Mouse (Mus musculus) urinary bladder, postnatal 0 days (tissue): ENCODE measurements around the gene Slc35c1. TPM values are rescaled to one million over a fixed set of nuclear protein-coding genes. Genes with fewer than 3 reads are reported as not detected.

Experiments
- polyA plus RNA-seq: library from polyadenylated mRNA; unstranded; fragments of >200 nt; fragmentation: Nextera tagmentation; extraction: Ambion mirVana; gene quantifications from 2 replicates; pipeline ENCODE4 v1.2.1, GENCODE M21; 2015

The Slc35c1 gene
- polyA plus RNA-seq: 15.0 and 16.8 TPM in 2 replicates

DNA sequence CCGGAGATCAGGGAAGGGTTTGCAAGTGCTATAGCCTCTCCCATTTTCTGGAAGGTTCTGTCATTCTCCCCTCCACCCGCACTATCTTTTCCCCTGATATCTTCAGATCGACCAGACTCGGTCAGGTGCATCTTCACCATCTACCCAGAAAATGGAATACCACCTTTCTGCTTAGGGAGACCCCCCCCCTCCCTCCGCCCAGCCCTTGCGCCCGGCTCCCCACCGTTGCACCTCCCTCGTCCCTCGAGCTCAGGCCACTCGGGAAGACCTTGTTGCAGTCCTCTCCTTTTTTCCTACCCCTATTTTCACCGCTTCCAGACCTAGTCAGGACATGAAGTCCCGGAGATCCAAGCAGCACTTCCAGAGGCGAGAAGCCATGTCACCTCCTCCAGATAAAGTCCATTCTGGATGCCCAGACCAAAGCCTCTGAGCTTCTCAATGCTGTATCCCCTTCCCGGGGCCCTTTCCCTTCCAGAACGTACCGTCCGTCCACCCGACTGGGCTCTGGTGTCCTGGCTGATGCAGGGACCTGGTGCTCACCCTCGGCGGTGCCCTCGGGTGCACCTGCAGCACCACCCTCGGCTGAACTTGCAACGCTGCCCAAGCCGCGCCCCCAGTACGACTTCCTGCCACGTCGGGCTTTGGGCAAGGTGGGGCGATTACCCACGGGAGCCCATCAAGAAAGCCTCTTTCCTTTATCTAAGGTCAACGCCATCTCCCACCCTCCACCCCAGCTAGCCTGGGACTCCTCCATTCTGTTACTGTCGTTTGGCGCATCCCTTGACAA is at the start of gene Slc35c1:
Gene Slc35c1 (minus strand): TSS at position 618 of the 787 bp plus-strand sequence.

GRCm38 (mm10) chr2:92433578-92434374 is 26.6 kb downstream of the Slc35c1 start, which contains the start of gene Cry2:
Cry2 (minus strand) TSS chr2:92434043.

Other genes starting within 250 kb of the Slc35c1 start
- gene Pex16, start 85.9 kb downstream of the Slc35c1 start, polyA plus RNA-seq: 20.7 and 25.5 TPM in 2 replicates
- 2.4 and 2.8 TPM in 2 replicates for gene Large2, start 85.7 kb downstream of the Slc35c1 start, polyA plus RNA-seq
- 1.3 and 1.7 TPM in 2 replicates for gene 1700029I15Rik, start 78.0 kb downstream of the Slc35c1 start, polyA plus RNA-seq
- gene Mapk8ip1, start 59.3 kb downstream of the Slc35c1 start, polyA plus RNA-seq: 11.1 and 12.1 TPM in 2 replicates
- 16.1 and 17.6 TPM in 2 replicates for gene Cry2, start 26.5 kb downstream of the Slc35c1 start, polyA plus RNA-seq
- 7.5 and 9.6 TPM in 2 replicates for gene Chst1, start 139.2 kb upstream of the Slc35c1 start, polyA plus RNA-seq